Mouse (Mus musculus) cerebellum, adult 2 months (tissue): ENCODE measurements around the gene Uck1.

Experiments used
- CTCF ChIP-seq: fragments of 200-500 bp; IDR thresholded peaks from 2 replicates; pipeline ENCODE4 v1.5.1; 2011; ENCODE audit warnings: low read depth, mild to moderate bottlenecking, control low read depth, low read length, moderate library complexity, borderline replicate concordance; ENCODE audit not compliant: insufficient read depth
- POLR2A ChIP-seq: fragments of 200-500 bp; IDR thresholded peaks from 2 replicates; pipeline ENCODE4 v1.6.1; 2011; ENCODE audit warnings: low read length, control low read depth, borderline replicate concordance; ENCODE audit not compliant: insufficient read depth

DNA sequence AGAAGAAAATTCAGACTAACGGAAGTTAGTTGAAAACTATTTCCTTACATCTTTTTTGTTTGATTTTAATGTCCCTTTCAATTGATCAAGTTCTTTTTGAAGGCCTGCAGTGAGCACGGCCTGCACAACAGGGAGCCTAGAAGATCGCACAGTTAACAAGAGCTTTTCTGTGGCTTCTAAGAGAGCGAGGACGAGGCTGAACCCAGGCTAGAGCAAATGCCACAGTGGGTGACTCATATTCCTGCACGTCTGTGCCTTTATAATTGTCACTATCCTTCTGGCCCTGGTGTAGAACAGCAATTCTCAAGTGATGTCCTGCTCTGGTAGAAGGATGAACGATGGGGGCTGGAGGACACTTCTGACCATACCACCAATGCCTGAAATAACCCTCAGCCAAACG is 42.3 kb downstream of the Uck1 start:
- TF ChIP-seq CTCF (no peak), POLR2A (no peak)
